Mouse (Mus musculus) liver, adult 2 months (tissue): ENCODE results near the gene Plcb3.

Experiments used
- CTCF ChIP-seq: fragments of 200-500 bp; IDR thresholded peaks from 2 replicates; pipeline ENCODE4 v1.5.1; 2011; ENCODE audit warnings: low read depth, low read length, control low read depth
- POLR2A ChIP-seq: fragments of 200-500 bp; IDR thresholded peaks from 2 replicates; pipeline ENCODE4 v1.6.1; 2011; ENCODE audit warnings: low read length, control low read depth; ENCODE audit not compliant: insufficient read depth; ENCODE audit errors: extremely low read depth

- TF ChIP-seq POLR2A (no peak), CTCF (no peak)
Measured at GRCm38 (mm10) chr19:6913036-6913435, 63.2 kb downstream of the Plcb3 start.
